Mouse (Mus musculus) neural tube, embryonic 10.5 days (tissue): ENCODE results near the gene Rbfox3.

Experiments used
- DNase-seq: peaks from one replicate; pipeline ENCODE4 v3.0.0-alpha.2; 2017; ENCODE audit warnings: low spot score; ENCODE audit errors: extremely low spot score

Gene Rbfox3

DNA sequence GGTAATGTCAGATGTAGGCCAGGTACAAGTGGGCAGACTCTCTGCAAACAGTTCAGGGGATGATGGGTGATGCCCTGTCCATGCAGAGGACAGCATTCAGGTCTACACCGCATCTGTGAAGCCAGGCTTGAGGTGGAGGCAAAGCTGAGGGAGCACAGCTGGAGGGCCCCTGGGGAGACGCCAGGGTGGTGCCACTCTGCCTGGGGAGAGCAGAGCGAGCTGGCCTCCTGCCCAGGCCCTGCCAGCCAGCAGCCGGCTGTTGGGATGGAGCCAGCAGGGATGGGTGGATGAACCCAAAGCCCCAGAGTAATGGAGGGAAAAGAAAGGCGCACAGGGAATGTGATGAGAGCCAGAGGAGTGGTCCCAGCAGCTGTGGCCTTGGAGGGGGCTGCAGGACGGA is 399.5 kb downstream of the Rbfox3 start:
- no peak for DNase-seq

GRCm38 (mm10) chr11:118508341-118508740 is 403.1 kb downstream of the Rbfox3 start:
- no peak for DNase-seq

GRCm38 (mm10) chr11:118507904-118508303 is 403.5 kb downstream of the Rbfox3 start:
- peak; percentile 80 for DNase-seq

DNA sequence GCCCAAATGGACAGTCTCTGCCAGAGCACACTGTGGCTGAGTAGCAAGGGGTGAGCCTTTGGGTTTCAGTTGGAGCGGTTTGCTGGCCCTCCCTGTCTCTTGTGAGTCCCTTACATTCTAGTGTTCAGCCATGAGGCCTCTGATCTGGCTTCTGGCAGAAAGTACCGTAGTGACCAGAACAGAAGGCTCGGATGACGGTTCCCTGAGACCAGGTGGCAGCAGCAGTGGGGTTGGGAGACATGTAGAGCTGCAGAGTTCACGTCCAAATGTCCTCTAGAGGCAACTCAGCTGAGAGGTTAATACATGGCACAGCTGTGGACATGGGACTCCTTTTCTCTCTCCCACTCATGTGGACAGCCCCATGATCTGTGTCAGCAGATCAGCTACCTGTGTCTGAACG is 404.3 kb downstream of the Rbfox3 start:
- no peak for DNase-seq

- no peak for DNase-seq
These were observed 407.3 kb downstream of the Rbfox3 start for GRCm38 (mm10) chr11:118504180-118504454.

DNA sequence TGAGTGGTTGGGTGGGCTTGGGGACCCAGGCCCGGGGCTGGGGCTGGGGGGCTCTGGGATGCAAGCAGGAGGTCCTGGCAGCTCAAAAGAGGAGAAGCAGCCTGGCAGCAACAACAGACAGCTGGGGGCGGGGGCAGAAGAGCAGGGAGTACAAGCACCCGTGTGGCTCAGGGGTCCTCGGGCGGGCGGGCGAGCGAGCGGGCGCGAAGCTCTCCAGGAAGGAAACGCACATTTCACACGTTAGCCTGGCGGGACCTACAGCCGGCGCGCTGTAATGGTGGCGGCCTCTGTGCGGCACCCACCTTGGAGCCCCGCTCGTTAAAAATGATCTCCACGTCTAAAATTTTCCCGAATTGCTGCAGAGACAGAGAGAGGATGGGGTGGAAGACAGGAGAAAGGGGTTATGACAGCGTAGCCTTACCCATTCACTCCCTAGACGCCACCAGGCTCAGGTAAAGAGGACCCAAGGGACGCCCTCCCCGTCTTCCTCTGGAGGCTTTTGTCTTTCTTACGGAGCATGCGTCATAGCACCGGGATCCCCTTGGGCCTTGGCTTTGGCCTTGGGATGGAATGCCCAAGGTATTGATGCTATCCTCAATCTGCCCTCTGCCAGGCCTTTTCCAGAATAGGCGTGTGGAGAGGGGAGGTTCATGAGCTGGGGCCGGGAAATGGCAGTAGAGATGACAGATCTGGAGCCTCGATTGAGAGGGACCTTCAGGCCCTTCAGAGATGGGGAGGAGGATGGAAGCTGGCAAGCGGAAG is 407.8 kb downstream of the Rbfox3 start:
- no peak for DNase-seq

- no peak for DNase-seq
These were observed 408.4 kb downstream of the Rbfox3 start for GRCm38 (mm10) chr11:118502990-118503389.

DNA sequence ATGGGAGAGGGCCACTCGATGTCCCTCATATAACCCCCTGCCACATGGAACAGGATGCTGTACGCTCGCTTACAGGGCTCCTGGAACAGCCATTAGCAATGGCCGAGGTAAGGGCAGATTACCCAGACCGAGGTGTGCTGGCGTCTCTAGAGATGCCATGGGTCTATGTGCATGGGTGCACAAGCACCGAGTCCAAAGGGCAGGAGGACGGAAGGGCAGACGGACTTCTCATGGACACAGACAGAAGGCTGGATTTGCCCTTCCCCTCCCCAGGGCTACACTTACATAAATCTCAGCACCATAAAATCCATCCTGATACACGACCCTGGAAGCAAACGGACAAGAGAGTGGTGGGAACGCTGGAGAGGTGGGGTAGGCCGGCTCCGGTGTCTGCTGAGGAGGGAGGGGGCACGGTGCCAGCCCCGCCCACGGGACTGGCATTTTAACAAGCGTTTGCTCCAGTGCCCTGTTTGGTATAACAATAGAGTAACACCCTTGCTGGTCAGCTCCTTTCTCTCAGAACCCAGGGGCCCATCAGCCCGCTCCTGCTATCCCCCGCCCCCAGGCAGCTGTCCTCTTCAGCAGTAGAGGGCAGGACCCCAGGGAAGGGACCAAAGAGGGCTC is 415.2 kb downstream of the Rbfox3 start:
- no peak for DNase-seq

GRCm38 (mm10) chr11:118495065-118495464 is 416.3 kb downstream of the Rbfox3 start:
- DNase-seq, result no peak

DNA sequence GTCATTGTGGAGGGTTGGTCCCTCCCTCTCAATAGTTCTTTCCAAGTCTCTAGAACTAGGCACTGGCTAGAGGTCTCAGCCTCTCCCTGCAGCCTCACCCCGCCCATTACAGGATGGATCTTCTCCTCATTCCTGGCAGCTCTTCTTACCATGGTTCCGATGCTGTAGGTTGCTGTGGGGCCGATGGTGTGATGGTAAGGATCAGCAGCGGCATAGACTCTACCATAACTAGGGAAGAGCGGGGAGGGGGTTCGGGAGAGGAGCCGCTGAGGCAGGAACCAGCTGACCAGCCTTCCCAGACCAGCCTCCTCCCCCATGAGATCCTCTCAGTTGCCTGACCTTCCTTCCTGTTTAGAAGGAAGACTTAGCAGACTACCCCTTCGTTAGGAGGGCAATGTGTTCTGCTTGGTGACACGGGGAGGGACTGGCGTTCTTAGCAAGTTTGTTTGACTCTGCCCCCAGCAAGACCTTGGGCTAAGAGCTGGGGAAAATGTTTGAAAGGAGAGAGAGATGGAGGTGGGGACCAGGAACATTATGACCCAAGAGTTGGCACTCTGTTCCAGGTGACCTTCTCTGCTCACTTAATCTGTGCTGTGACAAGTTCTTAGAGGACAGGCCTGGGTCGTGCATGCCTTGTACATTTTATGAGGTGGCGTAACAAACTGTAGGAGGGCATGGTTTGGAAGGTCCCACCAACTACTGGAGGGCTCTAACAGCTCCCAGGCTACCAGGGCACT is 417.2 kb downstream of the Rbfox3 start:
- no peak for DNase-seq

DNA sequence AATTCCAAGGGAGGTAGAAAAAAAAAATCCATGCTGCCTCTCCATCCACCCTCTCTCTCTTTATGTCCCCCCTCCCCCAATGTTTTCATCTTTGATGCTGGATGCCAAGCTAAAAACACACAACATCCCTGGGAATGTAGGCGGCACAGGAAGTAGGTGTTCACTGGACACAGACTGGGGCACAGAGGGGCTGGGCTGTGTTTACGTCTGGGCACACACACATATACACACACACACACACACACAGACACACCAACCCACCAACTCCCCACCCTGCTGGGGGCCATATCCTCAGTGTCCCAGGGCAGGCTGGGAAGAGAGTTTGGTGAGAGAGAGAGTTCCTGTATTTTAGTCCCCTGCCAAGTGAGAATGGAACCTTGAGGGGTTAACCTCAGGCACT is 417.9 kb downstream of the Rbfox3 start:
- no peak for DNase-seq

- DNase-seq, result no peak
These were observed 420.2 kb downstream of the Rbfox3 start for GRCm38 (mm10) chr11:118491230-118491629.

GRCm38 (mm10) chr11:118490566-118491218 is 420.7 kb downstream of the Rbfox3 start:
- peak; percentile 88 for DNase-seq

DNA sequence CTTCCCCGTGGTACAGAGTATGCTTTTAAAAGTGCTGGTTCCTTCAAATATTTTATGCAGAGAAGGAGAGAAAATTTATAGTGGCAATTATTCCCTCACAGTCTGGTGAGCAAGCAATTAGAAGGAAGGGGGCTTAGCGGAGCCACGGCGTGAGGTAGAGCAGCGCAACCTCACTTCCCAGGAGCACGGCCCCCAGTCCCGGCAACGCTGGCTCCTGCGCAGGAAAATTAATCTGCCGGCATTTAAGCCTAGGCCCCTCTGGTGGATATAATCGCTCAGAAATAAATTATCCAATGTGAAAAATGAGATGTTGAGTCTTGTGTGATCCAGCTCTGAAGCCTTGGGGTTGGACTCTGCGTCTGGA is 422.5 kb downstream of the Rbfox3 start:
- no peak for DNase-seq

GRCm38 (mm10) chr11:118488191-118488906 is 423.0 kb downstream of the Rbfox3 start:
- no peak for DNase-seq

DNA sequence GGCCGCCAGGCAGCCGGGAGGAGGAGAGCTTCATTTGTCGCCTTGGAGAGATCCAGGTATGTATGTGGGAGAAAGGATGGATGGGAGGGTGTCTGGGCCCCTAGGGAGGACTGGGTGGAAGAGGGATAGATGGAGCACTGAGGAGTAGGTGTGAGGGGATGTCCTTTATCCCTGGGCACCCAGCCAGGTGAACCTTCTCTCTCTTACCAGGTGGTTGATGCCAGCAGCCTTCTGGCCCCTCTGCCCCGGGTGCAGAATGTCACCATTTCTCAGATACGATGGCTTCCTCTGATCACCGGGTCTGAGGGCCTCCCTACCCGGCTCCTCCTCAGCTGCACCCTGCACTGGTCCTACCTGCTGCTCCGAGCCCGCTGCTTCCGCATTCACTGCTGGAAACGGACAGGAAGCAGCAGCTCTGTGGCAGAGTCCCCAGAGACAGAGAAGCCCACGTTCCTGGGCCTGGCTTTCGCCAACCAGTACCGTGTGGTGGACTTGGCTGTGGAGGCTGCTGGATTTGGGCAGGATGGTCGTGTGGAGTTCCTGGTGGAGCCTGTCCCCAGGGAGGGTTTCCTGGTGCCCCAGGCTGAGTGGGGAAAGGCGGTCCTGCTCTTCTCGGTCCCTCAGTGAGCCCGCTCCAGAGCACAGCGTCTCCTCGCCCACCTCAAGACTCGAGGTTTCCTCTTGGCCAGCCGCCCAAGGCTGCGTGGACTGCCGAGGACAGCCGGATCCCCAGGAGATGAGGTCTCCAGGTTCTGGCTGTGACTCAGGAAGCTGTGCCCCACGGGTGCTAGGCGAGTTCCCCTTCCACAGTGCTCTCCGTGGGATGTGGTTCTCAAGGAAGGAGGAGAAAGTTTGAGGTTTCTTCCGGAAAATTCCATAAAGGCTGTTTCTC is 424.3 kb downstream of the Rbfox3 start:
- no peak for DNase-seq

DNA sequence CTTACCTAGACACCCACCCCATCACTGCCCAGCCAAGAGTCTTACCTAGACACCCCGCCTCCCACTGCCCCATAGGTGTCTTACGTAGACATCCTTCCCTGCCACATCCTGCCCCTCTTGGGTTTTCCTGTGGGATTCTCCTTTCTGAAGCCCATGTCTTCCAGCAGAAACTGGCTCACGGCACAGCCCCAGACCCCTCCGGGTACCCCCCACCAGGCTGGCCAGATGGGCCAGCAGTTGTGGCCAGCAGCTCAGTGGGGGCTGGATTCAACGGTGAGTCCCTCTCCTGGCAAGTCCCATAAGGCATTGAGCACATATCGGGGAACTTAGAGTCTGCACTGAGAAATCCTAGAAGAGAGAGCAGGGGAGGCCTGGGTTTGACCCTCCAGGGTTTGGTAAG is 425.1 kb downstream of the Rbfox3 start:
- no peak for DNase-seq

- no peak for DNase-seq
These were observed 425.6 kb downstream of the Rbfox3 start for GRCm38 (mm10) chr11:118485780-118486179.

GRCm38 (mm10) chr11:118485338-118485737 is 426.1 kb downstream of the Rbfox3 start:
- DNase-seq, result no peak

- DNase-seq, result no peak
These were observed 427.2 kb downstream of the Rbfox3 start for GRCm38 (mm10) chr11:118484169-118484568.

DNA sequence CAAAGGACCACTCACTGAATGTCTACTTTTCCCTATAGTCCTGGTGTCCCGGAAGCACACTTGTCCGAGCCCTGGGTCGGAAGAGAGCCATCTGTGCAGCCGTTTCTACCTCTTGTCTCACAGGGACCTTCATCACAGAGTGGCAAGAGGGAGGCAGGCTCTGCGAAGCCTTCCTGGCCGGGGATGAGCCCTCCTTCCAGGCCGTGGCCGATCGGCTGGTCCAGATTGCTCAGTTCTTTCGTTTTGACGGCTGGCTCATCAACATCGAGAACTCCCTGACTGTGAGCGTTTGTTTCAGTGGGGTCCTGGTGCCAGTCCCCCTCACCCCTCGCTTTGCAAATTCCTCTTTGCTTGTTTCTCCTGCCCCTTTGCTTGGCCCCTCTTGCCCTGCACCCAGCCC is 429.6 kb downstream of the Rbfox3 start:
- no peak for DNase-seq
